Mouse (Mus musculus) thymus, postnatal 0 days (tissue): ENCODE measurements around the gene Rtp3. TPM values are rescaled to one million over a fixed set of nuclear protein-coding genes. Genes with fewer than 3 reads are reported as not detected.

Experiments
- DNase-seq: peaks from one replicate; pipeline ENCODE4 v3.0.0-alpha.2; 2015; ENCODE audit warnings: low spot score
- polyA plus RNA-seq: library from polyadenylated mRNA; unstranded; fragments of >200 nt; fragmentation: Nextera tagmentation; extraction: Ambion mirVana; gene quantifications from 2 replicates; pipeline ENCODE4 v1.2.1, GENCODE M21; 2015

The Rtp3 gene
- 0.14 and 0.20 TPM in 2 replicates for polyA plus RNA-seq

- DNase-seq: no peak
Observed at GRCm38 (mm10) chr9:110990204-110990603, at the start of gene Rtp3. Gene Rtp3 (minus strand): TSS chr9:110990583.

GRCm38 (mm10) chr9:111039966-111040365 is 49.6 kb upstream of the Rtp3 start:
- no peak for DNase-seq

GRCm38 (mm10) chr9:111033717-111034116 is 43.3 kb upstream of the Rtp3 start:
- DNase-seq: no peak

- no peak for DNase-seq
Observed at GRCm38 (mm10) chr9:111026791-111027190, 36.4 kb upstream of the Rtp3 start.

GRCm38 (mm10) chr9:111019022-111019421 is 28.6 kb upstream of the Rtp3 start, which contains the start of gene Ltf:
Gene Ltf (plus strand): TSS chr9:111019271.
- no peak for DNase-seq

GRCm38 (mm10) chr9:111015658-111016057 is 25.3 kb upstream of the Rtp3 start:
- DNase-seq: no peak

- no peak for DNase-seq
Observed at GRCm38 (mm10) chr9:111012041-111012440, 21.7 kb upstream of the Rtp3 start.

GRCm38 (mm10) chr9:111011550-111011949 is 21.2 kb upstream of the Rtp3 start:
- DNase-seq: no peak

GRCm38 (mm10) chr9:111009763-111010162 is 19.4 kb upstream of the Rtp3 start:
- no peak for DNase-seq

GRCm38 (mm10) chr9:111006544-111006943 is 16.2 kb upstream of the Rtp3 start:
- DNase-seq: no peak

- DNase-seq: no peak
Observed at GRCm38 (mm10) chr9:111003279-111003678, 12.9 kb upstream of the Rtp3 start.

GRCm38 (mm10) chr9:111001621-111002020 is 11.2 kb upstream of the Rtp3 start:
- no peak for DNase-seq

- no peak for DNase-seq
Observed at GRCm38 (mm10) chr9:110999856-111000255, 9.5 kb upstream of the Rtp3 start.

- DNase-seq: no peak
Observed at GRCm38 (mm10) chr9:110999056-110999455, 8.7 kb upstream of the Rtp3 start.

GRCm38 (mm10) chr9:110997245-110997644 is 6.9 kb upstream of the Rtp3 start:
- DNase-seq: peak; percentile 90

- DNase-seq: peak; percentile 91
Observed at GRCm38 (mm10) chr9:110994716-110995172, 4.4 kb upstream of the Rtp3 start.

- DNase-seq: no peak
Observed at GRCm38 (mm10) chr9:110993281-110993709, 2.9 kb upstream of the Rtp3 start.

GRCm38 (mm10) chr9:110989543-110989942 is 840 bp downstream of the Rtp3 start:
- no peak for DNase-seq

GRCm38 (mm10) chr9:110989141-110989540 is 1.2 kb downstream of the Rtp3 start:
- no peak for DNase-seq

- no peak for DNase-seq
Observed at GRCm38 (mm10) chr9:110988078-110988477, 2.3 kb downstream of the Rtp3 start.

- DNase-seq: no peak
Observed at GRCm38 (mm10) chr9:110987331-110987730, 3.1 kb downstream of the Rtp3 start.

GRCm38 (mm10) chr9:110985951-110986350 is 4.4 kb downstream of the Rtp3 start:
- DNase-seq: no peak

GRCm38 (mm10) chr9:110985541-110985940 is 4.8 kb downstream of the Rtp3 start:
- DNase-seq: no peak

- DNase-seq: no peak
Observed at GRCm38 (mm10) chr9:110984096-110984495, 6.3 kb downstream of the Rtp3 start.
